Mouse (Mus musculus): Measurements from ENCODE around the gene Rnf32. TPM values are rescaled to one million over a fixed set of nuclear protein-coding genes. Genes with fewer than 3 reads are reported as not detected.

The Rnf32 gene
- total RNA-seq (2014; rRNA removed): 12.7 and 13.6 TPM in 2 replicates
- polyA plus RNA-seq (2015; fragmentation: Nextera tagmentation; extraction: Ambion mirVana): 12.3 and 12.5 TPM in 2 replicates

- Histone ChIP-seq H3K36me3 (ENCODE audit: insufficient read depth, low read length) (no peaks in the 10 kb centered on the region), H3K9me3 (ENCODE audit: low read length) (no peaks in the 10 kb centered on the region), H3K9ac (replicated peaks; ENCODE audit: low read length, poor library complexity, severe bottlenecking) (peak within 1 kb of the TSS; percentile 69), H3K4me3 (ENCODE audit: low read depth, low read length) (peak within 1 kb of the TSS; percentile 57), H3K27me3 (ENCODE audit: insufficient read depth, low read length) (no peaks in the 10 kb centered on the region), H3K4me2 (ENCODE audit: low read depth, low read length, poor library complexity, severe bottlenecking) (peak within 1 kb of the TSS; percentile 62), H3K27ac (ENCODE audit: low read depth, low read length) (peak within 1 kb of the TSS; percentile 83), H3K4me1 (ENCODE audit: insufficient read depth, low read length) (peaks cover 5% of the 10 kb centered on the region; the same call in 1 of the 2 replicates)
- peak; percentile 96 for DNase-seq (ENCODE audit: low spot score)
- TF ChIP-seq CTCF (IDR thresholded peaks at IDR 0.05): no peak
- ATAC-seq (ENCODE audit: low FRiP score): peak; percentile 98
- WGBS: under 1% methylated on average over 64 of the region's 70 CpGs
These were observed at the start of gene Rnf32 for GRCm38 (mm10) chr5:29195570-29196263. Gene Rnf32, plus strand, starts transcription at chr5:29195992.

- Histone ChIP-seq H3K4me1 (ENCODE audit: insufficient read depth, low read length) (no peaks in the 10 kb centered on the region), H3K4me2 (ENCODE audit: low read depth, low read length, poor library complexity, severe bottlenecking) (no peak overlapping the region), H3K27ac (ENCODE audit: low read depth, low read length) (no peak overlapping the region), H3K9me3 (ENCODE audit: low read length) (no peaks in the 10 kb centered on the region), H3K4me3 (ENCODE audit: low read depth, low read length) (no peak overlapping the region), H3K9ac (replicated peaks; ENCODE audit: low read length, poor library complexity, severe bottlenecking) (no peak overlapping the region), H3K27me3 (ENCODE audit: insufficient read depth, low read length) (no peaks in the 10 kb centered on the region), H3K36me3 (ENCODE audit: insufficient read depth, low read length) (no peaks in the 10 kb centered on the region)
- WGBS: 69% methylated on average over 4 of the region's 4 CpGs
- ATAC-seq (ENCODE audit: low FRiP score) (no peak), DNase-seq (ENCODE audit: low spot score) (no peak)
- no peak for TF ChIP-seq CTCF (IDR thresholded peaks at IDR 0.05)
These were observed 45.6 kb upstream of the Rnf32 start for GRCm38 (mm10) chr5:29150146-29150545.

- no peak overlapping the region for H3K4me2 ChIP-seq (ENCODE audit: low read depth, low read length, poor library complexity, severe bottlenecking)
- H3K27me3 ChIP-seq (ENCODE audit: insufficient read depth, low read length): no peaks in the 10 kb centered on the region
- H3K4me3 ChIP-seq (ENCODE audit: low read depth, low read length): no peak overlapping the region
- no peak overlapping the region for H3K9ac ChIP-seq (replicated peaks; ENCODE audit: low read length, poor library complexity, severe bottlenecking)
- no peak for DNase-seq (ENCODE audit: low spot score)
- 56% methylated on average over 1 of the region's 1 CpGs for WGBS
- no peak for ATAC-seq (ENCODE audit: low FRiP score)
- TF ChIP-seq CTCF (IDR thresholded peaks at IDR 0.05): no peak
- no peaks in the 10 kb centered on the region for H3K9me3 ChIP-seq (ENCODE audit: low read length)
- no peaks in the 10 kb centered on the region for H3K36me3 ChIP-seq (ENCODE audit: insufficient read depth, low read length)
- no peaks in the 10 kb centered on the region for H3K4me1 ChIP-seq (ENCODE audit: insufficient read depth, low read length)
- no peak overlapping the region for H3K27ac ChIP-seq (ENCODE audit: low read depth, low read length)
These were observed 35.9 kb upstream of the Rnf32 start for GRCm38 (mm10) chr5:29159849-29160248.

- H3K4me3 ChIP-seq (ENCODE audit: low read depth, low read length): no peak overlapping the region
- no peaks in the 10 kb centered on the region for H3K27me3 ChIP-seq (ENCODE audit: insufficient read depth, low read length)
- TF ChIP-seq CTCF (IDR thresholded peaks at IDR 0.05): no peak
- DNase-seq (ENCODE audit: low spot score) (no peak), ATAC-seq (ENCODE audit: low FRiP score) (no peak)
- H3K9me3 ChIP-seq (ENCODE audit: low read length): no peaks in the 10 kb centered on the region
- no peak overlapping the region for H3K4me2 ChIP-seq (ENCODE audit: low read depth, low read length, poor library complexity, severe bottlenecking)
- H3K36me3 ChIP-seq (ENCODE audit: insufficient read depth, low read length): no peaks in the 10 kb centered on the region
- H3K4me1 ChIP-seq (ENCODE audit: insufficient read depth, low read length): no peaks in the 10 kb centered on the region
- no peak overlapping the region for H3K9ac ChIP-seq (replicated peaks; ENCODE audit: low read length, poor library complexity, severe bottlenecking)
- WGBS: 92% methylated on average over 2 of the region's 2 CpGs
- H3K27ac ChIP-seq (ENCODE audit: low read depth, low read length): no peak overlapping the region
These were observed 28.8 kb upstream of the Rnf32 start for GRCm38 (mm10) chr5:29166947-29167346.

- no peak for ATAC-seq (ENCODE audit: low FRiP score)
- Histone ChIP-seq H3K36me3 (ENCODE audit: insufficient read depth, low read length) (no peaks in the 10 kb centered on the region), H3K4me1 (ENCODE audit: insufficient read depth, low read length) (no peaks in the 10 kb centered on the region), H3K27ac (ENCODE audit: low read depth, low read length) (no peak overlapping the region), H3K9me3 (ENCODE audit: low read length) (no peaks in the 10 kb centered on the region), H3K9ac (replicated peaks; ENCODE audit: low read length, poor library complexity, severe bottlenecking) (no peak overlapping the region), H3K4me2 (ENCODE audit: low read depth, low read length, poor library complexity, severe bottlenecking) (no peak overlapping the region), H3K4me3 (ENCODE audit: low read depth, low read length) (no peak overlapping the region), H3K27me3 (ENCODE audit: insufficient read depth, low read length) (no peaks in the 10 kb centered on the region)
- TF ChIP-seq CTCF (IDR thresholded peaks at IDR 0.05): no peak
- WGBS: 86% methylated on average over 6 of the region's 6 CpGs
- no peak for DNase-seq (ENCODE audit: low spot score)
These were observed 25.6 kb upstream of the Rnf32 start for GRCm38 (mm10) chr5:29170193-29170592.

GRCm38 (mm10) chr5:29171165-29171564 is 24.6 kb upstream of the Rnf32 start:
- Histone ChIP-seq H3K27me3 (ENCODE audit: insufficient read depth, low read length) (no peaks in the 10 kb centered on the region), H3K4me3 (ENCODE audit: low read depth, low read length) (no peak overlapping the region), H3K4me2 (ENCODE audit: low read depth, low read length, poor library complexity, severe bottlenecking) (no peak overlapping the region), H3K9me3 (ENCODE audit: low read length) (no peaks in the 10 kb centered on the region), H3K27ac (ENCODE audit: low read depth, low read length) (no peak overlapping the region), H3K36me3 (ENCODE audit: insufficient read depth, low read length) (no peaks in the 10 kb centered on the region), H3K9ac (replicated peaks; ENCODE audit: low read length, poor library complexity, severe bottlenecking) (no peak overlapping the region), H3K4me1 (ENCODE audit: insufficient read depth, low read length) (no peaks in the 10 kb centered on the region)
- ATAC-seq (ENCODE audit: low FRiP score) (no peak), DNase-seq (ENCODE audit: low spot score) (no peak)
- no peak for TF ChIP-seq CTCF (IDR thresholded peaks at IDR 0.05)

Data from midbrain, postnatal 0 days (tissue).